Mouse (Mus musculus): ENCODE data around the gene Gzmm.

Gene Gzmm

GRCm38 (mm10) chr10:79723047-79723446 lies 34.2 kb downstream of the Gzmm start:
- no peak for DNase-seq (ENCODE audit: extremely low read depth, insufficient read length, low spot score)

GRCm38 (mm10) chr10:79723692-79724091 lies 34.9 kb downstream of the Gzmm start:
- no peak for DNase-seq (ENCODE audit: extremely low read depth, insufficient read length, low spot score)

- DNase-seq (ENCODE audit: extremely low read depth, insufficient read length, low spot score) = peak; percentile 68
Measured at GRCm38 (mm10) chr10:79726090-79726489, 37.3 kb downstream of the Gzmm start.

GRCm38 (mm10) chr10:79728323-79729249 lies 39.8 kb downstream of the Gzmm start:
- no peak for DNase-seq (ENCODE audit: extremely low read depth, insufficient read length, low spot score)

- DNase-seq (ENCODE audit: extremely low read depth, insufficient read length, low spot score) = no peak
Measured at GRCm38 (mm10) chr10:79729357-79729965, 40.6 kb downstream of the Gzmm start.

GRCm38 (mm10) chr10:79732500-79732899 lies 43.7 kb downstream of the Gzmm start:
- DNase-seq (ENCODE audit: extremely low read depth, insufficient read length, low spot score) = no peak

GRCm38 (mm10) chr10:79733847-79734246 lies 45.0 kb downstream of the Gzmm start:
- DNase-seq (ENCODE audit: extremely low read depth, insufficient read length, low spot score) = no peak

- no peak for DNase-seq (ENCODE audit: extremely low read depth, insufficient read length, low spot score)
Measured at GRCm38 (mm10) chr10:79735361-79735760, 46.5 kb downstream of the Gzmm start.

GRCm38 (mm10) chr10:79736706-79737105 lies 47.9 kb downstream of the Gzmm start:
- no peak for DNase-seq (ENCODE audit: extremely low read depth, insufficient read length, low spot score)

- DNase-seq (ENCODE audit: extremely low read depth, insufficient read length, low spot score) = no peak
Measured at GRCm38 (mm10) chr10:79738259-79738658, 49.4 kb downstream of the Gzmm start.

- no peak for DNase-seq (ENCODE audit: extremely low read depth, insufficient read length, low spot score)
Measured at GRCm38 (mm10) chr10:79739234-79739633, 50.4 kb downstream of the Gzmm start.

GRCm38 (mm10) chr10:79740863-79741262 lies 52.0 kb downstream of the Gzmm start:
- DNase-seq (ENCODE audit: extremely low read depth, insufficient read length, low spot score) = no peak

- DNase-seq (ENCODE audit: extremely low read depth, insufficient read length, low spot score) = no peak
Measured at GRCm38 (mm10) chr10:79743161-79743560, 54.3 kb downstream of the Gzmm start.

GRCm38 (mm10) chr10:79743650-79744365 lies 55.0 kb downstream of the Gzmm start:
- no peak for DNase-seq (ENCODE audit: extremely low read depth, insufficient read length, low spot score)
